Mouse (Mus musculus) erythroblast, embryonic 14.5 days (primary cell): ENCODE measurements around the gene Dusp15. TPM values are rescaled to one million over a fixed set of nuclear protein-coding genes. Genes with fewer than 3 reads are reported as not detected.

ENCODE experiments used
- H3K27me3 ChIP-seq: 2 replicates; pipeline ENCODE4 v1.6.1; 2012; ENCODE audit warnings: inconsistent platforms; ENCODE audit not compliant: control insufficient read depth
- H3K36me3 ChIP-seq: 2 replicates; pipeline ENCODE4 v1.6.1; 2012; ENCODE audit warnings: mild to moderate bottlenecking, inconsistent platforms; ENCODE audit not compliant: control insufficient read depth
- H3K4me1 ChIP-seq: 2 replicates; pipeline ENCODE4 v1.6.1; 2012; ENCODE audit warnings: inconsistent platforms; ENCODE audit not compliant: control insufficient read depth
- H3K4me3 ChIP-seq: replicated peaks from 2 replicates; pipeline ENCODE3; 2012; ENCODE audit warnings: moderate library complexity, mild to moderate bottlenecking, inconsistent platforms
- H3K9me3 ChIP-seq: 2 replicates; pipeline ENCODE4 v1.6.1; 2012; ENCODE audit warnings: low read length, inconsistent platforms, mixed read lengths; ENCODE audit not compliant: control insufficient read depth
- GATA1 ChIP-seq: IDR thresholded peaks from 2 replicates; pipeline ENCODE4 v1.6.1; 2012; ENCODE audit warnings: low read length, inconsistent platforms, mixed read lengths
- TAL1 ChIP-seq: IDR thresholded peaks from 3 replicates; pipeline ENCODE4 v1.6.1; 2012; ENCODE audit warnings: low read length, inconsistent platforms, mixed read lengths
- polyA plus RNA-seq: library from polyadenylated mRNA; stranded (reverse); fragments of >175 nt; gene quantifications from 2 replicates; pipeline ENCODE4 v1.2.3, GENCODE M21; 2012

Dusp15 gene
- polyA plus RNA-seq, 1 experiment = not detected

DNA sequence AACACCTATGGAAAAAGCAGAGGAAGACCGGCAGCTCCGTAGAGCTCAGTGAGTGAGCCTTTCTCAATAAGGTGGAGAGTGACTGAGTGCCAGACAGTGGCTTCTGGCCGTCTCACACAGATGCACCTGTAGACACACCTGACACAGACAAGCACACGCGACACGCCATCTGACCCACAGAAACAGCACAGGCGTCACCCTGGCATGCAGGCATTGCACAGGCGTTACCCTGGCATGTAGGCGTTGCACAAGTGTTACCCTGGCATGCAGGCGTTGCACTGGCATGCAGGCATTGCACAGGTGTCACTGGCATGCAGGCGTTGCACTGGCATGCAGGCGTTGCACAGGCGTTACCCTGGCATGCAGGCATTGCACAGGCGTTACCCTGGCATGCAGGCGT, 50.2 kb downstream of the Dusp15 start:
- peaks cover 1% of the 10 kb centered on the region; the same call in 1 of the 2 replicates for H3K4me1 ChIP-seq
- peaks cover 31% of the 10 kb centered on the region for H3K36me3 ChIP-seq
- no peaks in the 10 kb centered on the region for H3K9me3 ChIP-seq
- TF ChIP-seq GATA1 (no peak), TAL1 (no peak)
- peaks cover 3% of the 10 kb centered on the region for H3K27me3 ChIP-seq
- H3K4me3 ChIP-seq = no peak overlapping the region

DNA sequence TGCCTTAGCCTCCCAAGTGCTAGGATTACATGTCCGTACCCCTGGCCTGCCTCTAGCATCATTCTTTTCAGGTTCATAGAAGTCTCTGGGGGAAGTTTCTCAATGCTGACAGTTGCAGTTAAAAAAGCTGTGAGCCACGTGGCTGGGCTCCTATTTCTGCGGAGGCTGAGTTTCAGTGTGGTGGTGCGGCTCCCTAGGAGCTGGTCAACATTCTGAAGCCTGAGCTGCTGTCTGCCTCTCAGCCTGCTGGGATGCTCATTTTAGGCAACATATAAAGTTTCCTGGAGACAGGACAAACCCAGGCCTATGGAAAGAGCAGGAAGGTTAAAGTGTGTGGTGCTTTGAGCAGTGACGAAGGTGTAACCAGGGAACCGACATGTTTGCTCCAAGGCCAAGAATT, 52.5 kb downstream of the Dusp15 start:
- no peak overlapping the region for H3K4me3 ChIP-seq
- H3K36me3 ChIP-seq = peaks cover 54% of the 10 kb centered on the region
- H3K4me1 ChIP-seq = peaks cover 1% of the 10 kb centered on the region; the same call in 1 of the 2 replicates
- TF ChIP-seq GATA1 = no peak
- no peak for TF ChIP-seq TAL1
- no peaks in the 10 kb centered on the region; the same call in 1 of the 2 replicates for H3K9me3 ChIP-seq
- H3K27me3 ChIP-seq = peaks cover 3% of the 10 kb centered on the region

DNA sequence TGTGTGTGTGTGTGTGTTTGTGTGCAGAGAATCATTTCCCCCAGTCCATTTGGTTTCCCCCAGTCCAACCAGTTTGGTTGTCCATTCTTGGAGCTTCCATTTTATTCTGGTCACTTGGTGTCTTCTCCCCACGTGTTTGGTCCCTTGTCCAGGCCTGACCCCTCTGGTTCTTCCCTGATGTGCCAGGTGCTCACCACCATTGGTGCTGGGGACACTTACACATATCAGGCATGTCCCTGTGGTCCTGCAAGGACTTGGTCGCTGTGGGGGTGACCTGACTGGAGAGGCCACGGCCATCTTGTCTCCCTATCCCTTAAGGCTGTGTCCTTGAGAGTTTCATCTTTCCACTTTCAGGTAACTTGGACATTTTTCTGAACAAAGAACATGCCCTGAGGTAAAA, 54.6 kb downstream of the Dusp15 start:
- no peak overlapping the region for H3K4me3 ChIP-seq
- peaks cover 1% of the 10 kb centered on the region; the same call in 1 of the 2 replicates for H3K4me1 ChIP-seq
- H3K27me3 ChIP-seq = peaks cover 3% of the 10 kb centered on the region
- peaks cover 74% of the 10 kb centered on the region for H3K36me3 ChIP-seq
- TF ChIP-seq GATA1 = no peak
- TF ChIP-seq TAL1 = no peak
- peaks cover 2% of the 10 kb centered on the region; the same call in 1 of the 2 replicates for H3K9me3 ChIP-seq

DNA sequence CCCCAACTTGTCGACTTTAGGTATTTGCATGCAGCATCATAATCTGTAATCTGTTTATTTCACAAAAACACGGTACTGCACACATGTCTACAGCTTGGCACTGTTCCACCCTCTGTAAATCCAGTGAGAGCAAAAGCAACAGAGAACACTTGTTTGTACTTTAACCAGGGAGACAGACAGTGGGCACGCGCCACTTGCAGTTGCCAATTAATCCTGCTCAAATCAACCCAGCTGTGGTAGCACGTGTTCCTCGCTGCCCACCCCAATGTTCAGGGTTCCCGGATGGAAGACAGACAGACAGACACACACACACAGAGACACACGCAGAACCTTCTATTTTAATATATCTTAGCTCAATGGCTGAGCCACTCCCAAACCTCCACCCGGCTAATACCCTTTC, 55.7 kb downstream of the Dusp15 start:
- H3K27me3 ChIP-seq = no peaks in the 10 kb centered on the region; the same call in 1 of the 2 replicates
- no peak for TF ChIP-seq GATA1
- TF ChIP-seq TAL1 = no peak

More for the DNA sequence above, 55.7 kb downstream of the Dusp15 start:
- Histone ChIP-seq H3K4me1 (no peaks in the 10 kb centered on the region), H3K9me3 (peaks cover 2% of the 10 kb centered on the region; the same call in 1 of the 2 replicates), H3K36me3 (peaks cover 79% of the 10 kb centered on the region), H3K4me3 (no peak overlapping the region)

Other genes with a start within 250 kb of the Dusp15 start
- gene Id1, start 215.4 kb downstream of the Dusp15 start, polyA plus RNA-seq = 0.75 and 1.2 TPM in 2 replicates
- not detected in 2 replicates for gene Cox4i2, start 197.5 kb downstream of the Dusp15 start, polyA plus RNA-seq
- 212 and 213 TPM in 2 replicates for gene Bcl2l1, start 120.0 kb downstream of the Dusp15 start, polyA plus RNA-seq
- 4.9 and 5.7 TPM in 2 replicates for gene Tpx2, start 103.7 kb downstream of the Dusp15 start, polyA plus RNA-seq
- gene Mylk2, start 40.3 kb downstream of the Dusp15 start, polyA plus RNA-seq = not detected in 2 replicates
- gene Foxs1, start 18.5 kb downstream of the Dusp15 start, polyA plus RNA-seq = not detected in 2 replicates
- not detected in 2 replicates for gene Ttll9, start 10.8 kb upstream of the Dusp15 start, polyA plus RNA-seq
- 1.2 and 1.4 TPM in 2 replicates for gene Pdrg1, start 63.7 kb upstream of the Dusp15 start, polyA plus RNA-seq
- gene Xkr7, start 80.2 kb upstream of the Dusp15 start, polyA plus RNA-seq = not detected in 2 replicates
- gene Ccm2l, start 114.3 kb upstream of the Dusp15 start, polyA plus RNA-seq = 0.02 TPM in 1 of 2 replicates, not detected in the other
- 0.09 and 0.13 TPM in 2 replicates for gene Hck, start 156.8 kb upstream of the Dusp15 start, polyA plus RNA-seq
- 2.4 and 2.8 TPM in 2 replicates for gene Tm9sf4, start 209.6 kb upstream of the Dusp15 start, polyA plus RNA-seq